Mouse (Mus musculus) left cerebral cortex, adult 18-20 months (tissue): ENCODE data around the gene Hoxa9. TPM values are rescaled to one million over a fixed set of nuclear protein-coding genes. Genes with fewer than 3 reads are reported as not detected.

Source experiments
- DNase-seq, 2 experiments: peaks; one replicate each; pipeline ENCODE4 v3.0.0; 2021 to 2022; ENCODE audit warnings: low spot score in 2 of 2, mixed read lengths in 1 of 2
- total RNA-seq, 2 experiments: library from RNA; stranded (reverse); gene quantifications; 2 replicates each; pipeline ENCODE4 v1.2.3; 2021

Gene Hoxa9
- total RNA-seq, 2 experiments from 2014 or later: not detected

GRCm38 (mm10) chr6:52218643-52219215 lies 12.2 kb downstream of the Hoxa9 start:
- DNase-seq: no peak

DNA sequence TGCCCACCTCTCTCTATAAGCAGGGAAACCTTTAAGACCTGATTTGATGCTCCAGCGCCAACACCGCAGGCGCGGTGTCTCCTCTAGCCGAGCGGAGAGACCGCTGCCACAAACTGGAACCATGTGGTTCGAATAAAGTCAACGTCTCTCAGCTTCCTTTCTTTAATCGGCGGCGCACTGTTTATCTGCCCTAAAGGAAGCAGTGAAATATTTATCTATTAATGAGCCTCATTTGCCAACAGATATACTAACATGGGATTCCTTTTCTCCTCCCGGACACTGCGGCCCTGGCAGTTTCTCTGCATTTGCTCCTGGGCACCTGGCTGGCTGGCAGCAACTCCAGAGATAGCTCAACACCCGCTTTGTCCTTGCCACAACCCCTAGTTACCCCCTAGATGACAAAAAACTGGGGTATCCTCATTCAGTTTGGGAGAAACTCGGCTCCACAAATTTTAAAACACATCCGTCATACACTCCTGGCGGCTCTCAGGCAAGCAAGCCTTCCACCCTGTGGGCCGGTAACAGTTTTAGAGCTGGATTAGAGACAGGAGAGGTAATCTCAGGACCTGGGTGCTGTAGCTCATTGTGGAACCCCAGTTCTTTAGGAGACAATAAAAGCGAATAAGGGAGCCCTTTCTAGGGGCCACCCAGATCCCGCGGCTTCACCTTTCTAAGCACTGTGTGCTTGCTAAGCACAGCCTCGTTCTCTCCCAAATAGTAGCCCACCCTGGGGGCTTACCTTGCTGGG lies 12.8 kb downstream of the Hoxa9 start:
- no peak for DNase-seq

GRCm38 (mm10) chr6:52217459-52217768 lies 13.5 kb downstream of the Hoxa9 start:
- DNase-seq: no peak

GRCm38 (mm10) chr6:52216691-52217458 lies 14.0 kb downstream of the Hoxa9 start:
- DNase-seq: no peak

DNA sequence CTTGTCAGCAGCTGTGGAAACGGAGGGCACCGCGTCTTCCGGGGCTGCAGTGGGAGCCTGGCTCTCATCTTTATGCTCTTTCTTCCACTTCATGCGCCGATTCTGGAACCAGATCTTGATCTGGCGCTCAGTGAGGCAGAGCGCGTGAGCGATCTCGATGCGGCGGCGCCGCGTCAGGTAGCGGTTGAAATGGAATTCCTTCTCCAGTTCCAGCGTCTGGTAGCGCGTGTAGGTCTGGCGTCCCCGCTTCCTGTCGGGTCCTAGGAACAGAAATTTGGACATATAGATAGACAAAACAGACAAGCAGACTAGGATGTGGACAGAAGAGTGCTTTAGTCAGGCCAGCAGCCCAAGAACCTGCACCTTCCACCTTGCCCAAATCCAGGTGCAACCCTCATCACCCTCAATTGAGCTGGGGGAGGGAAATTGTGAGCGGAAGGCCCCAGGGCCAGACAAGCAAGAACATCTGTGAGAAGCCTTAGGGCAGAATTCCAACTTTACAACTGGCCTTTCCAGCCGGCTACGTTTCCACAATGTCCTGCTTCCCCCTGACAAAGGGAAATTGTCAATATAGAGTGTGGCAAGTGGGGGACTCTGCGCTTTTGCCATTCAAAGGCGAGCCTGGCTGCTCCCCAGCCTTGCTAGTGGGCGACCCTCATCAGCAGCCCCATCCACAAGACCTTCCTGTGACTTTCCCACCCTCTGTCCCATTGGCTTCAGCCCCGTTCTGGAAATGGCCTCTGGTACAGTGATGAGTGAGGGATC lies 14.9 kb downstream of the Hoxa9 start:
- DNase-seq: no peak

- DNase-seq: no peak
Measured at GRCm38 (mm10) chr6:52215070-52215469, 15.8 kb downstream of the Hoxa9 start.

DNA sequence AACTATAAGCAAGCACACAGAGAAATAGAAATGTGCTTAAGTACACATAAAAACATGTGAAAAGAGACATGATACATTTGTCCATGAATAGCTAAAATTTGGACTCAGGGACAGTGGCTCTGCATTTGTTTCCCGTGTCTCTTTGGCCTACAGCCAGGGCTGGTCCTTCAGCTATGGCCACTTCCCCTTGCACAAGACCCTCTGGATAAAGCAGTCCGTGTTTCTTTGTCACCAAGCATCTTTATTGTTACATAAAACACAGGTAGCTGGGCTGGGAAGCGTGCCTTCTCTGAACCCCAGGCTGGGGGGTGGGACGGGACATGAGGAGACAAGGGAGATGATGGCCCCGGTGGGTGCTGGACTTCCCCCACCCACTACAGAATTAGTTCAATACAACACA lies 16.6 kb downstream of the Hoxa9 start:
- no peak for DNase-seq

DNA sequence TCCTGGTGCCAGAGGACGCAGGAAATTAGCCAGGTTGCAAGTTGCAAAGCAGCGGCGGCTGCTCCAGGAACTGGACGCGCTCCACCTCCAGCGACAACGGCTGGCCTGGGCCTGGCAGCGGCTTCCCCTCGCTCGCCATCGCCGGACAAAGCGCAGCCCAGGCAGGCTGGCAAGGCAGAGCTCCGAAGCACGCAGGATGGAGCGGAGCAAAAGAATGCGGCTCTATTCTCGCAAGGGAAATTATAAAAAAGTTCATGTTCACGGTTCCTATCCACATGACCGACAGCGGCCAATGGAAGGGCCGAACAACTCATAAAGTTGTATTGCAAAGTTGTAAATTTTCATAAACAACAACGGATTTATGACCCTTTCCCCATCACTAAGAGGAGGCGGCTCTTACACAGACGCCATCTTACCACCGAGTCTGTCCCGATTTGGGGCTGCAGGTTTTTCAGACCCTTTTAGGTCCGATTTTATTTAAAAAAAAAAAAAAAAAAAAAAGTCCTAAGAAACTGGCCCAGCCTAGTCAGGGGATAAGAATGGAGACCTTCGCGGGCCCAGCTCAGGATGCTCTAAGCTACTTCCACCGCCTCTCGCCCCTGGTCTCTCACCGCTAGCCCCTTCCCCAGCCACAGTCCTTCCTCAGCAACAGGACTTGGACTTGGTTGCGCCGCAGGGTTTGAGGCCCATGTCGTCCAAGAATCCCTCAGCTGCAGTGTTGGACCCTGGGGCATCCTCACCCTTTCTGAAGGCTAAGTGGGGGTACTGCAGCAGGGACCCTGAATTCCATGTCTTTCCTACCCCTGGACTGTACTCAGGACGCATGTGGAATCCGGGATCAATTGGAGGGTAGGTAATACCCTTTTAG lies 17.5 kb downstream of the Hoxa9 start, which contains the start of the genes Hoxa3 and Gm28308:
Gene Hoxa3, minus strand, starts transcription at position 218 of the 868 bp plus-strand sequence.
Gene Gm28308, minus strand, starts transcription at position 221 of the 868 bp plus-strand sequence.
- no peak for DNase-seq

DNA sequence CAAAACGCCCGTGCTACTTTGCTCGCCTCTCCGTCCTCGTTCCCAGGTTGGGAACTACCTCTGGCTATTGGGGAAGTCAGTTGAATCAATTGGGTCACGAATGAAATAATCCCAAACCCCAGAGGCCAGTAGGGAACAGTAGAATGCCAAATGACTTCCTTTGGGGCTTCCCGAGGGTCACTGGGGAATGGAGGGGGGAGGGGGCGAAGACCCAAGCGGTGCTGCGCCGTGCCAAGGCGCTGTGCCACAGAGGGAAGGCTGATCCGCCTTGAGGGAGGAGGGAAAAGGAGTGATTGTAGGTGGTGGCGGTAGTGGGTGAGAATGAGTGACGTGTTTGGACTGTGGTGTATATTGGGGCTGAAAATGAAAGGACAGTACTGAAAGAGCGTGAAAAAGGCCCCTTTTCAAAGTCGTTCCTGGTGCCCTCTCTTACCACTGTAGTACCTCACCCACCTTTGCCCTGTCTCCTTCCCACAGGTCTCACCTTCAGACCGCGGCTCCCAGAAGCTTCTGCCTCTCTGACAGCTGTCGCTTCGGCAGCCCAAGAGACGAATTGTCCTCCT lies 18.3 kb downstream of the Hoxa9 start:
- no peak for DNase-seq

- no peak for DNase-seq
Measured at GRCm38 (mm10) chr6:52211961-52212360, 18.9 kb downstream of the Hoxa9 start.

DNA sequence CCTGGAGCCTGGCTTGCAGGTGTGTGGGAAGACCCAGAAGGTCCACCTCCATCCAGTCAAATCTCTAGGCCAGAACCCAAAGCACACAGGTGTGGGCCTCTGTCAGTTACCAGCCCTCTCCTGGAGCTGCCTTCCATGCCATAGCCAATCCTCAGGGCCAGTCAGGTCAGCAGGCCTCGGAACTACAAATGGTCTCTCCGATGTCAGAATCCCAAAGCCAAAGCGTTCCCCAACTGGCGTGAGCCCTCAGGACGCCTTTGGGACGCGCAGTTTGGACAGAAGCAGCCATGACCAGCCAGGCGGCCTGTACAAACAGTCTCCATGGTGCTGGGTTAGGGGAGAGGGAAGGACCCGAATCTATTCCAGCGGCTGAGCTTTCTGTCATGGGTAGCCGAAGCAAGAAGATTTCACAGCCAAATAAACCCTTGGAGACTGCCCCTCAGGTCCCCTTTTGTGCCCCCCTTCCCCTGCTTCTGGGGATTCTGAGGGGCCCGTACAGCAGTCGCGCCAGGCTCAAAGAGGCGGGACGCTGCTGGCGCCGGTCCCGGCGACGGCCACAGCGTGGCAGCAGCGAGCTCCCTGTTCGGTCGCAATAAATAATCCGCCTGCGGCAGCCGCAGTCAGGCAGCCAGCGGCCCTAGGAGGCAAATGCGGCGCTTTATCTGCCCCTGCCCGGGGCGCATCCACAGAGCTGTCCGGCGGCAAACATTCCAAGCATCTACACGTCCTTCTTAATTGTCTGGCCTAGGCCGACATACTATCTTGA lies 19.5 kb downstream of the Hoxa9 start:
- peak; percentile 53 to 59 for DNase-seq

DNA sequence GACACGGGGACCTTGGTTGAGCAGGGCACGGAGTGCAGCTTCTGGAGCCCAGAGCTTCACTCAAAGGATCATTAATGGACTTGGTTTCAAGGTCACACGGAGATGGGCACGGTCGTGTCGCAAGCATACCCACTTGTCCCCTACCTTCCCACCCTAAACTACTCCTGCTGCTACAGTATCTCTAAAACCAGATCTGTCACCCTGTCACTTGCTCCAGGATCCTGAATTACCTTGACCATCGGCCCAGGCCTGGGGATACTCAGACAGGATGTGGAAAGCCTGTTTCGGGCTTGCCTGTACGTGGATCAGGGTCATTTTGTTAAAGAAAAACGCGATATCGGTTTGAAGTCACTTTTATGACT lies 21.2 kb downstream of the Hoxa9 start:
- DNase-seq: no peak

DNA sequence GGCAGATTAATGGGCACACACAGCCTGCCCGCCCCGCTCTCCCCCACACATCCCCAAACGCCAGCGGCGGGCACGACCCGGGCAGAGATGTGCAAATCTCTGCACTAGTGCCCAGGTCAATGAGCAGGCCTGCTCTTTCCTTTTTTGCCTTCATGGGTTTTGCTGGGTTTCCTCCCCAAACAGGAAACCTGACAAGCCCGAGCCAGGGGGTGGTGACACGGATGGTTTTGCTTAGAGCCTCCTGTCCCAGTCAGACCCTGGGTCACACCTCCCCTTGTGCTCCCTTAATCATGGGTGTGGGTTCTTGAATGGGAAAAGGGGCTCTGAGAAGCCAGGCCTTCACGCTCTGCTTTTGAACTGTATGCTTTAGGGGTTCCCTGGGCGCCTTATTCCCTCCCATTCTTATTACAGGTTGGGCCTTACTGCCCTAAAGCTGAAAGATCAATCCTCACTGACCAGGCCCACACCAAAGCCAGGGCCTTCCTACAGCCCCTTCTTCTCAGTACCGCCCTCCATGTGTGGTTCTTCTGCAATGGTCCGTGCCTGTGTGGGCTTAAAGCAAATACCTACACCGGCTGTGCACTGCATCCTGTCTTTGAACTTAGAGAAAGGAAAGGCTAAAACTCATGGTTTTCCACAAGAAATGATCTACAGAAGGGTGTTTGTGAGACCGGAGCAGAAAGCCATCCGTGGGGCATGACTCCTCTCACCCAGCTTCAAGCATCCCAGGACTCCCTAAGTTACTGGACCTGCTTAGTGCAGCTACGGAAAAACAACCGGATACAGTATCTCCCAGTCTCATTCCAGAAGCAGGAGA lies 21.8 kb downstream of the Hoxa9 start:
- DNase-seq: no peak

DNA sequence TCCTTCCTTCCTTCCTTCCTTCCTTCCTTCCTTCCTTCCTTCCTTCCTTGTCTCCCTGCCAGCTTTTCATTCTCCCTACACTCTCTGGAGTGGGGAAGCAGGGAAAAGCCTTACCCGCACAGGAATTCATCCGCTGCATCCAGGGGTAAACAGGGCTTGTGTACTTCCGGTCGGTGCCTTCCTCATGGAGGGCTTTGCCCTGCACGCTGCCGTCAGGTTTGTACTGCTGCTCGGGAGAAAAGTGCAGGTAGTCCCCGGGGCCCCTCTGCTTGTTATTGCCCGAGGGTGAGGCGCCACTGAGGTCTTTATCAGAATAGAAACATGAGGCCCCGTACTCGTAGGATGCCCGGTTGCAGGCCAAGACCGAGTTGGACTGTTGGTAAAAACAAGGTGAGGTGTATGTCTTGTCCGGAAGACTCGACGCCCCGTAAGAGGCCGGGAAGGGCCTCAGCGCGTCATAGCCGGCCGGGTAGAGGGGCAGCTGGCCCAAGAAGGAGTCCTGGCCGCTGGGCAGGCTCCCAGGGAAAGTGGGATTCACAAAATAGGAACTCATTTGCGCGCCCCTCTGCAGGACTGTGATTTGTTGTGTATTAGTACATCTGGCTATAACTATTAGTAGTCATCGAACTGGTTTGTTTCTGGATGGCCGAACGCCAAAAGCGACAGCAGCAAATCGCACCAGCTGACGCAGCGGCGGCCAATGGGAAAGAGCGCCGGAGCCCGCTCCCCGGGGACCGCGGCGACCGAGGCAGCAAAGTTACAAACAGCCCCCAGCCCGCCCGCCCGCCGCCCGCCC lies 22.6 kb downstream of the Hoxa9 start, which contains the start of gene Hoxa6:
Gene Hoxa6, minus strand, starts transcription at position 651 of the 796 bp plus-strand sequence.
- no peak for DNase-seq

- DNase-seq: no peak
Measured at GRCm38 (mm10) chr6:52207684-52207976, 23.3 kb downstream of the Hoxa9 start.

DNA sequence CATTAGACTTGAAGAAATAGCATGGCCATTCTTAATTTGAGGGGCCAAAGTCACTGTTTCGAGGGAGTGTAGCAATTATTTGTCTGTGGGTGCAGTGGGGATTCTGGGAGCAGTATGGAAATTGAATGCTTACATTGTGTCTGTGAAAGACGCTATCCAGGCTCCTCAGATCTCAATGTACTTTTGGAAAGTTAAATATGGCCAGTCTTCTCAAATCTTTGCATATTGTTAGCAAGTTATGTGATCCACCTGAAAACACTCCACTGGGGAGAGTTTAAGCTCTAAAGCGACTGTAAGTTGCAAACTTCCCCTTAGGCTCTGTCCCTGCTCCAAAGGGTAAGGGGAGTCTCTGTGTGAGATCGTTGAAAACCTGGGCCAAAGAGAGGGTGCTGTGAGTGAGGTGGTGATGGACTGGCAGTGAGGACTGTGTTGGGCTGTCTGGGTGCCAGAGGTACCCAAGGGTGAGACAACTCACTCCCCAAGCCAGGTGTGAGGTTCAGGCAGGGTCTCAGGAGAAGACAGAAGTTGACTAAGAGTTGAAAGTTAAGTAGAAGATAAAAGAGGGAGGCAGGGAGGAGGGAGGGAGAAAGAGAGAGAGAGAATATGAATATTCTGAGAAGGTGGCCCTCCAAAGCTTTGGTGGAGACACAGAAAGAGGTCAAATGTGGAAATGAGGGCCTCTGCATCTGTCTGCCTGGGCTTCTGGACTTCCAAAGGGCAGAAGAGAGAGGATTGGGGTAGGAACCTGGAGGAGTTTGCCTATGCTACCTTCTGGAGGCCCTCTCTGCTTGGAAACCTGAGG lies 23.8 kb downstream of the Hoxa9 start:
- no peak for DNase-seq
